Mouse (Mus musculus): ENCODE results near the gene BC048671. TPM values are rescaled to one million over a fixed set of nuclear protein-coding genes. Genes with fewer than 3 reads are reported as not detected.

Gene BC048671
- total RNA-seq, 1 experiment = not detected

DNA sequence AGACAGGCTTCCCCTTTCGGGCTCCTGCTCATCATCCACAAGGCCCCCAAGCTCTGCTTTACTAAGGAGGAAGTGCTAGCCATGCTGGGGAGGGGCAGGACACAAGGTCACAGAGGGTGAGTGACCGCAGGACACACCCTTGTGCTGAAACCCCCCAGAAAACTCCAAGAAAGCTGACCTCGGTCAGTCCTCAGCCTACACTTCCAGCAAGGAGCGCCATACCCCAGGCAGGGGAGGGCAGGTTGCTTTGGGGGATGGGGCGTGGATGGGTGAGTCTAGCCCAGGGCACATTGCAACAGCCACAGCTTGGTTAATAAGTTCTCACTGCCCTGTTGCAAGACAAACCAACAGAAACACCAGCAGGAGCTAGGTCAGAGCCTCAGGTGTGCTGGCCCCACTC lies 19.4 kb downstream of the BC048671 start:
- in situ Hi-C loops (cut with MboI; ENCODE audit: low sequenced_read_pairs in 2 of 2, unreplicated experiment in 2 of 2) = no loop called here
- H3K27ac ChIP-seq (ENCODE audit: insufficient read depth, low read depth, low read length, poor library complexity, severe bottlenecking) = no peak overlapping the region
- TF ChIP-seq ZC3H11A (IDR thresholded peaks at IDR 0.05; ENCODE audit: borderline replicate concordance, low read depth, low read length) = no peak
- no peak for TF ChIP-seq ZNF384 (IDR thresholded peaks at IDR 0.05; ENCODE audit: low read depth, low read length)
- no peak for TF ChIP-seq MAFK (IDR thresholded peaks at IDR 0.05; ENCODE audit: insufficient read depth, low read depth, low read length)
- no peak for TF ChIP-seq CHD2 (IDR thresholded peaks at IDR 0.05; ENCODE audit: low read depth, low read length)
- no peak for TF ChIP-seq HCFC1 (IDR thresholded peaks at IDR 0.05; ENCODE audit: borderline replicate concordance, insufficient read depth, low read length)
- no peak for DNase-seq (ENCODE audit: low read depth, low spot score)
- H3K4me1 ChIP-seq (ENCODE audit: control insufficient read depth in 2 of 2, insufficient read depth in 2 of 2, low read length in 2 of 2, poor library complexity in 1 of 2) = 0 out of 4 replicates have a peak, but pooled peaks cover 0 to 3% of the 10 kb centered on the region in 2 experiments
- no peaks in the 10 kb centered on the region for H3K36me3 ChIP-seq (ENCODE audit: control insufficient read depth, insufficient read depth, low read length, poor library complexity, severe bottlenecking)
- H3K4me3 ChIP-seq (ENCODE audit: insufficient read depth in 1 of 2, low read depth in 1 of 2, low read length in 2 of 2, poor library complexity in 1 of 2, severe bottlenecking in 1 of 2) = no peak overlapping the region
- H3K9me3 ChIP-seq (ENCODE audit: control insufficient read depth, insufficient read depth, low read depth, low read length) = peaks cover 2% of the 10 kb centered on the region; the same call in 1 of the 2 replicates
- H3K9ac ChIP-seq (ENCODE audit: insufficient read depth, low read depth, low read length, poor library complexity, severe bottlenecking) = no peak overlapping the region

DNA sequence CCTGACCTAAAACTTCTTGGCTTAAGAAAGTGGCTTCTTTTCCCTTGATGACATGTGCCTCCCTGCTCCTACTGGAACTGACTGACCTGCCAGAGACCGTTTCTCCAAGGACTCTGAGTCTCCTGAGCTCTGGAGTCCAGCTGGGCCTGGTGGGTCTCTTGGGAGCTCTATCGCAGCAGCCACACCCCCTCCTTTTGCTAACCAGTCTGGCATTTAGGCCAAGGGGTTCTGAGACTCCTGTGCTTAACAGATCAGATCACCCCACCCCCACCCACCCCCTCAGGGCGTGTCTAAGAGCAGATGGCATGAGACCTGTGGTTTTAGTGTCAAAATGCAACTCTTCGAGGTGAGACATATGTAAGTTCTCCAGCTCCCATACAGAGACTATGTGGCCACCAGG lies 20.8 kb downstream of the BC048671 start:
- Histone ChIP-seq H3K27ac (ENCODE audit: insufficient read depth, low read depth, low read length, poor library complexity, severe bottlenecking) (no peak overlapping the region), H3K36me3 (ENCODE audit: control insufficient read depth, insufficient read depth, low read length, poor library complexity, severe bottlenecking) (no peaks in the 10 kb centered on the region), H3K4me3 (ENCODE audit: insufficient read depth in 1 of 2, low read depth in 1 of 2, low read length in 2 of 2, poor library complexity in 1 of 2, severe bottlenecking in 1 of 2) (no peak overlapping the region), H3K4me1 (ENCODE audit: control insufficient read depth in 2 of 2, insufficient read depth in 2 of 2, low read length in 2 of 2, poor library complexity in 1 of 2) (0 out of 4 replicates have a peak, but pooled peaks cover 0 to 3% of the 10 kb centered on the region in 2 experiments), H3K9me3 (ENCODE audit: control insufficient read depth, insufficient read depth, low read depth, low read length) (no peaks in the 10 kb centered on the region), H3K9ac (ENCODE audit: insufficient read depth, low read depth, low read length, poor library complexity, severe bottlenecking) (no peak overlapping the region)
- TF ChIP-seq MAFK (IDR thresholded peaks at IDR 0.05; ENCODE audit: insufficient read depth, low read depth, low read length) (no peak), HCFC1 (IDR thresholded peaks at IDR 0.05; ENCODE audit: borderline replicate concordance, insufficient read depth, low read length) (no peak), ZC3H11A (IDR thresholded peaks at IDR 0.05; ENCODE audit: borderline replicate concordance, low read depth, low read length) (no peak), ZNF384 (IDR thresholded peaks at IDR 0.05; ENCODE audit: low read depth, low read length) (no peak), CHD2 (IDR thresholded peaks at IDR 0.05; ENCODE audit: low read depth, low read length) (no peak)
- in situ Hi-C loops (cut with MboI; ENCODE audit: low sequenced_read_pairs in 2 of 2, unreplicated experiment in 2 of 2) = no loop called here
- no peak for DNase-seq (ENCODE audit: low read depth, low spot score)

DNA sequence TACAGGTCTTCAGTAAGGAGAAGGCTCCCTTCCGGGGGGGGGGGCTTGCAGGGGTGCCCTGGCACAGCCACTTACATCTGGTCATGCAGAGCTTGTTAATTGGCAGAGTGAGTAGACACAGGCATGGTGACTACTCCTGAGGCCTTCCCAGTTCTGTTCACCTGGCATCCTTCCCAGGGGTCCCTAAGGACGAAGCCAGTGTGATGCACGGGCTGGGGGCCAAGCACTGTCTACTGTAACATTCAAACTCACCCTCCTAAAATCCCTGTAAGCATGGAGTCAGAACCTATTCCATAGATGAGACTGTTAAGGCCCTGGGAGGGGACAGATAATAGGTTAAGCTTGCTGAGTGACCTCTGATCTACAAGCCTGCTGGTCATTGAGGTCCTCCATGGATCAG lies 23.0 kb downstream of the BC048671 start:
- TF ChIP-seq HCFC1 (IDR thresholded peaks at IDR 0.05; ENCODE audit: borderline replicate concordance, insufficient read depth, low read length) (no peak), MAFK (IDR thresholded peaks at IDR 0.05; ENCODE audit: insufficient read depth, low read depth, low read length) (no peak), CHD2 (IDR thresholded peaks at IDR 0.05; ENCODE audit: low read depth, low read length) (no peak), ZC3H11A (IDR thresholded peaks at IDR 0.05; ENCODE audit: borderline replicate concordance, low read depth, low read length) (no peak), ZNF384 (IDR thresholded peaks at IDR 0.05; ENCODE audit: low read depth, low read length) (no peak)
- no peak overlapping the region for H3K4me3 ChIP-seq (ENCODE audit: insufficient read depth in 1 of 2, low read depth in 1 of 2, low read length in 2 of 2, poor library complexity in 1 of 2, severe bottlenecking in 1 of 2)
- H3K27ac ChIP-seq (ENCODE audit: insufficient read depth, low read depth, low read length, poor library complexity, severe bottlenecking) = no peak overlapping the region
- H3K9me3 ChIP-seq (ENCODE audit: control insufficient read depth, insufficient read depth, low read depth, low read length) = no peaks in the 10 kb centered on the region
- H3K4me1 ChIP-seq (ENCODE audit: control insufficient read depth in 2 of 2, insufficient read depth in 2 of 2, low read length in 2 of 2, poor library complexity in 1 of 2) = 0 out of 4 replicates have a peak, but pooled peaks cover 0 to 3% of the 10 kb centered on the region in 2 experiments
- H3K36me3 ChIP-seq (ENCODE audit: control insufficient read depth, insufficient read depth, low read length, poor library complexity, severe bottlenecking) = no peaks in the 10 kb centered on the region
- in situ Hi-C loops (cut with MboI; ENCODE audit: low sequenced_read_pairs in 2 of 2, unreplicated experiment in 2 of 2) = no loop called here
- DNase-seq (ENCODE audit: low read depth, low spot score) = no peak
- no peak overlapping the region for H3K9ac ChIP-seq (ENCODE audit: insufficient read depth, low read depth, low read length, poor library complexity, severe bottlenecking)

DNA sequence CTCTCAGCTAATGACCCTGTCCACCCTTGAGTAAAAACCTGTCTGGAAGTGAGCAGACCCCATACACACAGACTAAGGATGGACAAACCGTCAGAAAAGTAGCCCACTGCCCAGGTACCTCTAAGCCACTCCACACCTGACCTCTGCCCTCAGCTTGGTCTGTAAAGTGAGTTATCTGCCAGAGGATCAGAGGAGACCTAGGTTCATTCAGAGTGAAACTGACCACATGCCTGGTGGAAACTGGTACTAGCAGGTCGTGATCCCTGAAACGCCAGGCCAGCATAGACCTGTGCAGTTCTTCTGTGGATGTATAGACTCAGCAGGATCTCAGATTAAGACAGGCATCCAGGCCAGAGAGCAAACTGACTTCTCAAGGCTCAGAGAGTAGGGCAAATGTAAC lies 23.4 kb downstream of the BC048671 start:
- peak overlapping the region; percentile 36 to 56; a peak in 3 of 4 replicates for H3K4me3 ChIP-seq (ENCODE audit: insufficient read depth in 1 of 2, low read depth in 1 of 2, low read length in 2 of 2, poor library complexity in 1 of 2, severe bottlenecking in 1 of 2)
- in situ Hi-C loops (cut with MboI; ENCODE audit: low sequenced_read_pairs in 2 of 2, unreplicated experiment in 2 of 2) = no loop called here

More for the DNA sequence above, 23.4 kb downstream of the BC048671 start:
- no peaks in the 10 kb centered on the region for H3K9me3 ChIP-seq (ENCODE audit: control insufficient read depth, insufficient read depth, low read depth, low read length)
- H3K4me1 ChIP-seq (ENCODE audit: control insufficient read depth in 2 of 2, insufficient read depth in 2 of 2, low read length in 2 of 2, poor library complexity in 1 of 2) = 0 out of 4 replicates have a peak, but pooled peaks cover 0 to 3% of the 10 kb centered on the region in 2 experiments
- no peaks in the 10 kb centered on the region for H3K36me3 ChIP-seq (ENCODE audit: control insufficient read depth, insufficient read depth, low read length, poor library complexity, severe bottlenecking)
- no peak for DNase-seq (ENCODE audit: low read depth, low spot score)
- no peak overlapping the region for H3K27ac ChIP-seq (ENCODE audit: insufficient read depth, low read depth, low read length, poor library complexity, severe bottlenecking)
- H3K9ac ChIP-seq (ENCODE audit: insufficient read depth, low read depth, low read length, poor library complexity, severe bottlenecking) = no peak overlapping the region
- TF ChIP-seq HCFC1 (IDR thresholded peaks at IDR 0.05; ENCODE audit: borderline replicate concordance, insufficient read depth, low read length) = no peak
- no peak for TF ChIP-seq ZNF384 (IDR thresholded peaks at IDR 0.05; ENCODE audit: low read depth, low read length)
- no peak for TF ChIP-seq MAFK (IDR thresholded peaks at IDR 0.05; ENCODE audit: insufficient read depth, low read depth, low read length)
- no peak for TF ChIP-seq CHD2 (IDR thresholded peaks at IDR 0.05; ENCODE audit: low read depth, low read length)
- no peak for TF ChIP-seq ZC3H11A (IDR thresholded peaks at IDR 0.05; ENCODE audit: borderline replicate concordance, low read depth, low read length)

Data from ES-E14 (cell line).